Mouse (Mus musculus): ENCODE measurements around the gene E130114P18Rik. TPM values are rescaled to one million over a fixed set of nuclear protein-coding genes. Genes with fewer than 3 reads are reported as not detected.
A peak's percentile ranks its signal among the peaks of the same experiment; 100 is the strongest.

E130114P18Rik gene
- polyA plus RNA-seq, 1 experiment from 2014 or later, result 0.54 TPM

- peaks cover 6% of the 10 kb centered on the region; the same call in 1 of the 2 replicates for H3K4me1 ChIP-seq (ENCODE audit: insufficient read depth, low read length)
- 90% methylated on average over 2 of the region's 2 CpGs for WGBS
- no peak overlapping the region for H3K4me3 ChIP-seq (ENCODE audit: low read length)
- H3K27me3 ChIP-seq (ENCODE audit: insufficient read depth, low read length), result no peaks in the 10 kb centered on the region
- no peaks in the 10 kb centered on the region for H3K9me3 ChIP-seq (ENCODE audit: low read length)
- ATAC-seq (ENCODE audit: low FRiP score, low TSS enrichment), result no peak
- H3K27ac ChIP-seq (ENCODE audit: low read length), result no peak overlapping the region
- H3K4me2 ChIP-seq (replicated peaks; ENCODE audit: low read depth, low read length), result no peak overlapping the region
- no peak overlapping the region for H3K9ac ChIP-seq (replicated peaks; ENCODE audit: low read length)
- no peaks in the 10 kb centered on the region for H3K36me3 ChIP-seq (ENCODE audit: insufficient read depth, low read length)
Measured at GRCm38 (mm10) chr4:97648436-97648707, 129.5 kb downstream of the E130114P18Rik start.

- H3K4me3 ChIP-seq (ENCODE audit: low read length), result no peak overlapping the region
- no peak overlapping the region for H3K27ac ChIP-seq (ENCODE audit: low read length)
- H3K27me3 ChIP-seq (ENCODE audit: insufficient read depth, low read length), result no peaks in the 10 kb centered on the region
- H3K4me1 ChIP-seq (ENCODE audit: insufficient read depth, low read length), result peaks cover 6% of the 10 kb centered on the region; the same call in 1 of the 2 replicates
- H3K9me3 ChIP-seq (ENCODE audit: low read length), result no peaks in the 10 kb centered on the region
- WGBS, result 55% methylated on average over 15 of the region's 15 CpGs
- H3K9ac ChIP-seq (replicated peaks; ENCODE audit: low read length), result no peak overlapping the region
- H3K36me3 ChIP-seq (ENCODE audit: insufficient read depth, low read length), result no peaks in the 10 kb centered on the region
- peak; percentile 74; the same call in 1 of the 2 replicates for ATAC-seq (ENCODE audit: low FRiP score, low TSS enrichment)
- H3K4me2 ChIP-seq (replicated peaks; ENCODE audit: low read depth, low read length), result no peak overlapping the region
Measured at GRCm38 (mm10) chr4:97647700-97648435, 130.0 kb downstream of the E130114P18Rik start.

GRCm38 (mm10) chr4:97647236-97647635, 130.6 kb downstream of the E130114P18Rik start:
- Histone ChIP-seq H3K4me3 (ENCODE audit: low read length) (no peak overlapping the region), H3K9me3 (ENCODE audit: low read length) (no peaks in the 10 kb centered on the region)

GRCm38 (mm10) chr4:97640385-97640784, 137.5 kb downstream of the E130114P18Rik start:
- Histone ChIP-seq H3K36me3 (ENCODE audit: insufficient read depth, low read length) (no peaks in the 10 kb centered on the region), H3K9ac (replicated peaks; ENCODE audit: low read length) (no peak overlapping the region), H3K9me3 (ENCODE audit: low read length) (no peaks in the 10 kb centered on the region), H3K4me1 (ENCODE audit: insufficient read depth, low read length) (no peaks in the 10 kb centered on the region), H3K4me3 (ENCODE audit: low read length) (no peak overlapping the region), H3K4me2 (replicated peaks; ENCODE audit: low read depth, low read length) (no peak overlapping the region), H3K27ac (ENCODE audit: low read length) (no peak overlapping the region), H3K27me3 (ENCODE audit: insufficient read depth, low read length) (no peaks in the 10 kb centered on the region)
- 91% methylated on average over 3 of the region's 3 CpGs for WGBS
- ATAC-seq (ENCODE audit: low FRiP score, low TSS enrichment), result no peak

More at GRCm38 (mm10) chr4:97647236-97647635, 130.6 kb downstream of the E130114P18Rik start:
- 86% methylated on average over 4 of the region's 4 CpGs for WGBS
- H3K36me3 ChIP-seq (ENCODE audit: insufficient read depth, low read length), result no peaks in the 10 kb centered on the region
- H3K4me2 ChIP-seq (replicated peaks; ENCODE audit: low read depth, low read length), result no peak overlapping the region
- peaks cover 6% of the 10 kb centered on the region; the same call in 1 of the 2 replicates for H3K4me1 ChIP-seq (ENCODE audit: insufficient read depth, low read length)
- no peak overlapping the region for H3K9ac ChIP-seq (replicated peaks; ENCODE audit: low read length)
- H3K27me3 ChIP-seq (ENCODE audit: insufficient read depth, low read length), result no peaks in the 10 kb centered on the region
- H3K27ac ChIP-seq (ENCODE audit: low read length), result no peak overlapping the region
- no peak for ATAC-seq (ENCODE audit: low FRiP score, low TSS enrichment)

GRCm38 (mm10) chr4:97636569-97636968, 141.3 kb downstream of the E130114P18Rik start:
- H3K4me2 ChIP-seq (replicated peaks; ENCODE audit: low read depth, low read length), result no peak overlapping the region
- H3K27me3 ChIP-seq (ENCODE audit: insufficient read depth, low read length), result no peaks in the 10 kb centered on the region
- H3K9ac ChIP-seq (replicated peaks; ENCODE audit: low read length), result no peak overlapping the region
- no peak overlapping the region for H3K4me3 ChIP-seq (ENCODE audit: low read length)
- WGBS, result 95% methylated on average over 1 of the region's 1 CpGs
- no peak overlapping the region for H3K27ac ChIP-seq (ENCODE audit: low read length)
- no peaks in the 10 kb centered on the region for H3K9me3 ChIP-seq (ENCODE audit: low read length)
- no peak for ATAC-seq (ENCODE audit: low FRiP score, low TSS enrichment)
- no peaks in the 10 kb centered on the region for H3K4me1 ChIP-seq (ENCODE audit: insufficient read depth, low read length)
- no peaks in the 10 kb centered on the region for H3K36me3 ChIP-seq (ENCODE audit: insufficient read depth, low read length)

GRCm38 (mm10) chr4:97635757-97636292, 142.1 kb downstream of the E130114P18Rik start:
- no peak overlapping the region for H3K4me3 ChIP-seq (ENCODE audit: low read length)
- no peak overlapping the region for H3K9ac ChIP-seq (replicated peaks; ENCODE audit: low read length)
- H3K36me3 ChIP-seq (ENCODE audit: insufficient read depth, low read length), result no peaks in the 10 kb centered on the region
- H3K9me3 ChIP-seq (ENCODE audit: low read length), result no peaks in the 10 kb centered on the region
- 61% methylated on average over 1 of the region's 1 CpGs for WGBS
- no peak overlapping the region for H3K4me2 ChIP-seq (replicated peaks; ENCODE audit: low read depth, low read length)
- ATAC-seq (ENCODE audit: low FRiP score, low TSS enrichment), result no peak
- no peaks in the 10 kb centered on the region for H3K27me3 ChIP-seq (ENCODE audit: insufficient read depth, low read length)
- no peaks in the 10 kb centered on the region for H3K4me1 ChIP-seq (ENCODE audit: insufficient read depth, low read length)
- no peak overlapping the region for H3K27ac ChIP-seq (ENCODE audit: low read length)

- no peaks in the 10 kb centered on the region for H3K4me1 ChIP-seq (ENCODE audit: insufficient read depth, low read length)
- no peaks in the 10 kb centered on the region for H3K27me3 ChIP-seq (ENCODE audit: insufficient read depth, low read length)
- no peak overlapping the region for H3K27ac ChIP-seq (ENCODE audit: low read length)
- no peak overlapping the region for H3K9ac ChIP-seq (replicated peaks; ENCODE audit: low read length)
- no peaks in the 10 kb centered on the region for H3K9me3 ChIP-seq (ENCODE audit: low read length)
- no peak for ATAC-seq (ENCODE audit: low FRiP score, low TSS enrichment)
- no peak overlapping the region for H3K4me3 ChIP-seq (ENCODE audit: low read length)
- H3K36me3 ChIP-seq (ENCODE audit: insufficient read depth, low read length), result no peaks in the 10 kb centered on the region
- 37% methylated on average over 6 of the region's 6 CpGs for WGBS
- H3K4me2 ChIP-seq (replicated peaks; ENCODE audit: low read depth, low read length), result no peak overlapping the region
Measured at GRCm38 (mm10) chr4:97635296-97635755, 142.6 kb downstream of the E130114P18Rik start.

- no peaks in the 10 kb centered on the region for H3K27me3 ChIP-seq (ENCODE audit: insufficient read depth, low read length)
- H3K36me3 ChIP-seq (ENCODE audit: insufficient read depth, low read length), result no peaks in the 10 kb centered on the region
- no peaks in the 10 kb centered on the region for H3K9me3 ChIP-seq (ENCODE audit: low read length)
- H3K27ac ChIP-seq (ENCODE audit: low read length), result 0 out of 2 replicates have a peak overlapping the region, but pooled peaks have one; percentile 9
- no peak overlapping the region for H3K4me3 ChIP-seq (ENCODE audit: low read length)
- WGBS, result 25% methylated on average over 14 of the region's 14 CpGs
- H3K4me2 ChIP-seq (replicated peaks; ENCODE audit: low read depth, low read length), result 0 out of 2 replicates have a peak overlapping the region, but pooled peaks have one; percentile 3
- peaks cover 25% of the 10 kb centered on the region for H3K4me1 ChIP-seq (ENCODE audit: insufficient read depth, low read length)
- 0 out of 2 replicates have a peak overlapping the region, but pooled peaks have one; percentile 19 for H3K9ac ChIP-seq (replicated peaks; ENCODE audit: low read length)
- peak; percentile 90 for ATAC-seq (ENCODE audit: low FRiP score, low TSS enrichment)
Measured at GRCm38 (mm10) chr4:97628881-97629605, 148.8 kb downstream of the E130114P18Rik start.

GRCm38 (mm10) chr4:97626002-97626720, 151.7 kb downstream of the E130114P18Rik start:
- no peak overlapping the region for H3K9ac ChIP-seq (replicated peaks; ENCODE audit: low read length)
- no peaks in the 10 kb centered on the region for H3K36me3 ChIP-seq (ENCODE audit: insufficient read depth, low read length)
- 0 out of 2 replicates have a peak overlapping the region, but pooled peaks have one; percentile 4 for H3K4me2 ChIP-seq (replicated peaks; ENCODE audit: low read depth, low read length)
- H3K9me3 ChIP-seq (ENCODE audit: low read length), result no peaks in the 10 kb centered on the region
- peaks cover 25% of the 10 kb centered on the region for H3K4me1 ChIP-seq (ENCODE audit: insufficient read depth, low read length)
- no peak overlapping the region for H3K4me3 ChIP-seq (ENCODE audit: low read length)
- WGBS, result 24% methylated on average over 16 of the region's 16 CpGs
- peak; percentile 28; the same call in 1 of the 2 replicates for ATAC-seq (ENCODE audit: low FRiP score, low TSS enrichment)
- H3K27ac ChIP-seq (ENCODE audit: low read length), result peak overlapping the region; percentile 25; the same call in 1 of the 2 replicates
- H3K27me3 ChIP-seq (ENCODE audit: insufficient read depth, low read length), result no peaks in the 10 kb centered on the region

Data from kidney, embryonic 16.5 days (tissue).